Comparison of ENCODE assay signal across 17 mouse cellular contexts in the genomic region with DNA sequence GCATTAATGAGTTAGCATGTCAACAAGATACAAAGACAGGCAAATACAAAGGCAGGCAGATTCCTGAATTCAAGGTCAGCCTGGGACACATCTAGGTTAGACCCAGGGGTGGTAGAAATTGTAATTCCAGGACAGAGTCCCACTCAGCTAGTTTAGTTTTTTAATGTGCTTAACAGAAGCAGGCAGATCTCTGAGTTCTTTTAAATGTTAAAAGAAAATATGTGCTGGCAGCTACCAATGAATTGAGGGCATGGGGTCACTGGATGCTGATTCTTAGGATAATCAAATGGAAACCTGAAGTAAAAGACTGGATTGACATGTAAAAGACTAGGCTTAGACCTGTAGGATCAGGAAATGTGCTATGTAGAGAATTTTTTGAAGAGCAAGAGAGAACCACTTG.
"Had no signal": no experiment of that assay in that cellular context is flagged by ENCODE, and none has a peak within 500 bp of the region (broad histone marks: within the 10 kb centered on the region; RNA-seq: fewer than 3 reads in every experiment).

No protein-coding gene starts in this region.

- H3K9ac ChIP-seq: liver, postnatal 0 days; lung, embryonic 15.5 days; midbrain, embryonic 13.5 days; midbrain, embryonic 15.5 days; neural tube, embryonic 12.5 days; stomach, embryonic 15.5 days had no signal

- H3K4me2 ChIP-seq: lung, embryonic 15.5 days; midbrain, embryonic 11.5 days; midbrain, embryonic 13.5 days; midbrain, embryonic 15.5 days; neural tube, embryonic 12.5 days; stomach, embryonic 15.5 days had no signal

- H3K36me3 ChIP-seq: lung, embryonic 15.5 days; midbrain, embryonic 13.5 days; midbrain, embryonic 15.5 days; neural tube, embryonic 12.5 days; stomach, embryonic 15.5 days had no signal

- H3K27me3 ChIP-seq: lung, embryonic 15.5 days; megakaryocyte, embryonic 14.5 days; midbrain, embryonic 13.5 days; midbrain, embryonic 15.5 days; neural tube, embryonic 12.5 days; stomach, embryonic 15.5 days had no signal

- H3K27ac ChIP-seq: lung, embryonic 15.5 days; macrophage; midbrain, embryonic 13.5 days; midbrain, embryonic 15.5 days; neural tube, embryonic 12.5 days; stomach, embryonic 15.5 days; stomach, postnatal 0 days had no signal

- H3K4me1 ChIP-seq: lung, embryonic 15.5 days; megakaryocyte, embryonic 14.5 days; midbrain, embryonic 13.5 days; midbrain, embryonic 15.5 days; neural tube, embryonic 12.5 days; stomach, embryonic 15.5 days had no signal

- H3K9me3 ChIP-seq: lung, embryonic 15.5 days; megakaryocyte, embryonic 14.5 days; midbrain, embryonic 13.5 days; midbrain, embryonic 15.5 days; neural tube, embryonic 12.5 days; stomach, embryonic 15.5 days had no signal

- H3K4me3 ChIP-seq: lung, embryonic 15.5 days; megakaryocyte, embryonic 14.5 days; midbrain, embryonic 13.5 days; midbrain, embryonic 15.5 days; neural tube, embryonic 12.5 days; stomach, embryonic 15.5 days had no signal

- DNase-seq: liver, postnatal 0 days; lung, adult 2 months; lung, postnatal 14 days; lung, postnatal 36 days; right cerebral cortex, postnatal 14 days; thymus, postnatal 14 days; thymus, postnatal 36 days had no signal

- ATAC-seq: liver, postnatal 0 days; lung, postnatal 0 days; midbrain, embryonic 13.5 days; midbrain, embryonic 15.5 days had no signal
